Mouse (Mus musculus): Measurements from ENCODE around the gene Chrd.

- TF ChIP-seq CTCF (IDR thresholded peaks at IDR 0.05; ENCODE audit: extremely low read depth, insufficient read depth, low read length) (no peak), POLR2A (IDR thresholded peaks at IDR 0.05; ENCODE audit: extremely low read depth, insufficient read depth, low read length) (peak; percentile 93)
These were observed 39.7 kb upstream of the Chrd start, which contains the start of gene Fam131a for GRCm38 (mm10) chr16:20693111-20693701.

All from cortical plate, adult 2 months (tissue).